Mouse (Mus musculus): ENCODE data around the gene Apobr.

Apobr gene

DNA sequence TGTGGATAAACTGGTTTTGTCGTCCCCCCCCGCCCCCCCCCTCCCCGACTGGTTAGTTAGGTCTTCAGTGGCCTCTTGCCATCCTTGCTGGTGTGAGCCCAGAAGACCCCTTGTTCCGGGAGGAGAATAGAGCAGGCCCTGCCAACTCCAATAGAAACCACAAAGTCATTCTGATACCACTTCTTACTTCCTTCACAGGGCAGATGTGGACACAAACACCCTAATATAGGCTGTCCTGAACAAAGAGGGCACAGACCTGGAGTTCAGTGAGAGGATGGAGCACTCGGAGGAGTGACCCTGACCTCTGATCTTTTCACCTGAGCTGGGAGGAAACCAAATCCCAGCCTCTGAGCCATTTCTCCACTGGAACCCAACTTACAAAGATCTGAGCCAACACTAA lies 17.2 kb downstream of the Apobr start:
- DNase-seq, result no peak

DNA sequence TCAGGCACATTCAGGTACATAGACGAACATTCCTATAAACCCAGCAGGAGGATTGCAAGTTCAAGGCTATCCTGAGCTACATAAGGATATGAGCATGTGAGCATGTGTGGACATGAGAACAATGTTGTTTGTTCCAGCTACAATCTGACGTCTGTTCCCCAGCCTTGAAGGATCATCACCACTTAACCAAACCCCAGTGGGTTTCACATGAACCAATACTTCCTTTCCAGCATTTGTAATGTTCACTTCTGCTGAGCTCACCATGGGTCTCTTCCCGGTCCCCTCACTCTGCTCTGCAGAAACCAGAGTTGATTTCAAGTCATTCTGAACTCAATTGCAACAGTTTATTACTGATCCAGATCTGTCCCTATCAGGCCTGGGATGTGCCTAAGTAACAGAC lies 17.9 kb downstream of the Apobr start:
- DNase-seq, result no peak

- DNase-seq, result no peak
These were observed 21.9 kb downstream of the Apobr start for GRCm38 (mm10) chr7:126606611-126607010.

GRCm38 (mm10) chr7:126607064-126607463 lies 22.3 kb downstream of the Apobr start:
- no peak for DNase-seq

GRCm38 (mm10) chr7:126607796-126608195 lies 23.1 kb downstream of the Apobr start:
- no peak for DNase-seq

DNA sequence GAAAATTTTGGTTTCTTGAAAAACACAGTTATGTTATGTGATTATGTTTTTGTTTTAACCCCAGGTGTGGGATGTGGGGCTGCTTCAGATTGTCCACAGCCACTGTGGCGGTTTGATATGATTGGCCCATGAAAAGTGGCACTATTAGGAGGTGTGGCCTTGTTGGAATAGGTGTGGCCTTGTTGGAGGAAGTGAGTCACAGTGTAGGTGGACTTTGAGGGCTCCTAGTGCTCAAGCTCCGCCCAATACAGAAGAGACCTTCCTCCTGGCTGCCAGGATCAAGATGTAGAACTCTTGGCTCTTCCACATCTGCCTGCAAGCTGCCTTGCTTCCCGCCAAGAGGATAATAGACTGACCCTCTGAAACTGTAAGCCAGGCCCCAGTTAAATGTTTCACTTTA lies 28.0 kb downstream of the Apobr start:
- no peak for DNase-seq

- no peak for DNase-seq
These were observed 32.0 kb downstream of the Apobr start for GRCm38 (mm10) chr7:126616707-126617106.

- no peak for DNase-seq
These were observed 35.0 kb downstream of the Apobr start for GRCm38 (mm10) chr7:126619559-126620275.

- no peak for DNase-seq
These were observed 37.0 kb downstream of the Apobr start for GRCm38 (mm10) chr7:126621452-126622359.

DNA sequence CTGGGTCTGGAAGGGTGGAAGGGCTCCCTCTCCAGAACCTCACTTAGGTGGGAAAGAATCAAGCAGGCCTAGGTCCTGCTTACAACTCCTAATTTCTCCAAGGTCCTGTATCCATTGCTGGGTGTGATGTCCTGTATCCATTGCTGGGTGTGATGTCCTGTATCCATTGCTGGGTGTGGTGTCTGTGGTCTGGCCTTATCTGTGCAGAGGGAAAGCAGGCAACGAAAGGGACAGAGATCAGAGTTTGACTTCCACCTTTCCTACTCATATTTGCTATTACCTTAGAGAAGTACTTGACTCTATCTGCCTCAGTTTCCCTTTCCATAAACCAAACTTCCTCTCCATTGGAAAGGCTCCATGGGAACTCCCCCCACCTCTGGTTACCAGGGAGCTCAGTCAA lies 38.6 kb downstream of the Apobr start:
- DNase-seq, result no peak

- no peak for DNase-seq
These were observed 40.0 kb downstream of the Apobr start for GRCm38 (mm10) chr7:126624774-126625173.

DNA sequence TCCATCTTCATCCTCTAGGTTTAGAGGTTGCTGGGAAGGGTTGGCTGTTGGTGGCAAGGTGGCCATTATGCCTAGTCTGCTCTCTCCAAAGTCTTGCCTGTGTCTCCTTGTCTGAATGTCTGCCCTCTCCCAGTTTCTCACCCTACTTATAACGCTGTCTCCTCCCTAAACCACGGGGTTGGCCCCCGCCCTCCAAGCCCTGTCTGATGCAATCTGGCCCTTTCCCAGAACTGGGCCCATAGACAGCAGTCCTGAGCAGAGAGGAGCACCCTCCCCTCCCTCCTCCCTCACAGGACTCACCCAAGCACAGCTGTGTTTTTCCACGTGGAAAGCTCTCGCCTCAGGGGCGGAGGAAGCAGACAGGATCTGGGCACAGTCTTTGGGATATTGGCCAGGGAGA lies 40.6 kb downstream of the Apobr start:
- no peak for DNase-seq

- DNase-seq, result no peak
These were observed 41.3 kb downstream of the Apobr start for GRCm38 (mm10) chr7:126625807-126626600.

DNA sequence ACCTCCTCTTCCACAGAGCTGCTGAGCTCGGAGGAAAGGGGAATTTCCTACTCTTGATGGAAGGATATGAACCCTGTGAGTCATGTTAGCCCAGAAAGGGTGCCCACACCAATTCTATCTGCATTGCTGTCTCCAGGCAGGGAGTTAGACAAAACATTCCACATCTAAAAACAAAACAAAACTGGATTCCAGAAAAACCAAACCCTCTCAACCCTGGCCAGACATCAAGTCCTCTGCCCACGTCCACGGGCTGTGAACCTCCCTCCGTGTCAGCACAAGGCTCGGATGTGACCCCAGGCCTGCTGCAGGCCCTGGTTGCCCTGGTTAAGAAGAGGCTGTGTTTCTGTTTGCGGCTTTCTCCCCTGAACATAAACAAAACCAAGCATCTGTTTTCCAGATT lies 43.4 kb downstream of the Apobr start:
- DNase-seq, result no peak

GRCm38 (mm10) chr7:126629915-126630314 lies 45.2 kb downstream of the Apobr start:
- no peak for DNase-seq

DNA sequence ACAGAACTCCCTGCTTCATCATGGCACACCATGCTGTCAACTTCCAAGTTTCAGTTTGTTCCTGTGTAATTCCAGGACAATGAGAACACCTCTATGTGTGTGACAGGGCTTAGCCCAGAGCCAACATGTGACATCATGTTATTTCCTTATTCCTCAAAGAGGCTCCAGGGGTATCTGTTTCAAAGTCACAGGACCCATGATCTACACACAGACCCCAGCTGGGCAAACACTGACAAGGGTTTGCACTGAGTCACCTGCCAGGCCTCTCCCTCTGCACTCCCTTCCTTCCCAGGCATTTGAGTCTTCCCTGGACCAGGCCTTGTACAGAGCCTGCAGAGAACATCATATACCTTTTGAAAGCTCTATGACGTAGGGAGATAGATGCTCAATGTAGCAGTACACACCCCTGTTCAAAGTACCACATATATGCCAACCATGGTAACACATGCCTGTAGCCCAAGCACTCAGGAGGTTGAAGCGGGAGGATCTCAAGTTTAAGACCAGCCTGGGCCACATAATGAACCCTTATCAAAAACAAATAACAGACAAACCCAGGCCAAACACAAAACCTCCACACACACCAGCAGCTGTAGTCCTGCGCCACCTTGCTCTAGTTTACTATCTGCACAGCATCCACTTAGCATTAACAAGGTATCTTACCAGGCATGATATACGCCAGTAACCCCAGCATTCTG lies 46.2 kb downstream of the Apobr start, which contains the start of gene Nupr1:
Gene Nupr1 (minus strand): TSS at position 38 of the 695 bp plus-strand sequence.
- no peak for DNase-seq

DNA sequence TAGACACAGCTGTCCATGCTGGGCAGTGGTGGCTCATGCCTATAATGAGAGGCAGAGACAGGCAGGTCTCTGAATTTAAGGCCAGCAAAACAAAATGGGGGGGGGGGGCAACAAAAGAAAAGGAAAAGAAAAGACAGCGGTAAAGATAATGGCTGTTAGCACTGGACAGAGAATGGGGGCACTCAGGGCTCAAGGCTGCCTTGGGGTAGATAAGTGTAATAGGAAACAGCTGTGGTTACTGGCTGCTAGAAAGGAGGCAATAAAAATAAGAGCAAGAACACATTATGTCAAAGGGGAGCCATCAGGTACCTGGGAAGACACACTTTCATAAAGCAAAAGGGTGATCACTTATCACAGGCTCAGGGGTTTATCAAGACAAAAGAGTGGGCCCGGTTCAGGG lies 47.7 kb downstream of the Apobr start:
- DNase-seq, result no peak

GRCm38 (mm10) chr7:126635375-126635774 lies 50.6 kb downstream of the Apobr start:
- no peak for DNase-seq

DNA sequence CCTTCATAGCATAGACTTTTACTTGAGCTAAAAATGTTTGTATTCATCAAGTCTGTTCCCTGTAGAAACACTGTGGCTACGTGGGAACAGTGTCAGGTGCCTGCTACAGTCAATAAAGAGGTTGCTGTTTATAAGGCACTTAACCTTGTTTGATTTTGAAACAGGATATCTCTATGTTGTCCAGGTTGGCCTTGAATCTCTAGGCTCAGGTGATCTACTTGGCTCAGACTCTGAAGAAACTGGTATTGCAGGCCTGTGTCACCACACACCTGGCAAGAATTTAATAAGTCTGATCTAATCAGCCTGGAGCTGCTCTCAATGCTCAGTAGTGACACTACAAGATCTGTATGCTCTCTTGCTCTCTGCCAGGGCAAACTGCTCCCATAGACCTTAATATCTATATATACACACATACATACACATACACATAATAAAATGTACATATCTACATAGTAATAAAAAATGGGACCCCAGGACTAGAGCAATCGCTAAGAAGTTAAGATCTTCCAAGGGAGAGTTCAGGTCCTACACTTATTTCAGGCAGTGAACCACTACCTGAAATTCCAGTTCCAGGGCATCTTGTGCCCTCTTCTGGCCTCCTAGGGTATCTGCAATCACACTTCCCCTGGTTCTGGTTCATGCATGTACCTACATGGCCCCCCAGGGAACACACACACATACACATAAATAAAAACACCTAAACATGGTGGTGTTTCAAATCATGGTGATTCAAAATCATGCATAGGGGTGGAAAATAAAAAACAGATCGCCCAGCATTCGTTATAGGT lies 52.2 kb downstream of the Apobr start:
- no peak for DNase-seq

All from cerebellum, adult 9-11 months (tissue).